Mouse (Mus musculus): ENCODE measurements at regions not wholly inside any gene's neighbourhood (a gene's known extent, or its start where the extent isn't known, plus 50 kb on each side); places are given as distances from the start of the nearest gene placed in this dataset.

- ATAC-seq (replicated peaks; ENCODE audit: poor library complexity, severe bottlenecking), result no peak
Observed at GRCm38 (mm10) chr6:98629646-98630045, 287.1 kb upstream of the Gm765 start.

- ATAC-seq (replicated peaks; ENCODE audit: poor library complexity, severe bottlenecking), result no peak
Observed at GRCm38 (mm10) chr6:98626435-98626834, 283.9 kb upstream of the Gm765 start.

- no peak for ATAC-seq (replicated peaks; ENCODE audit: poor library complexity, severe bottlenecking)
Observed at GRCm38 (mm10) chr6:98620886-98621285, 278.3 kb upstream of the Gm765 start.

- ATAC-seq (replicated peaks; ENCODE audit: poor library complexity, severe bottlenecking), result no peak
Observed at GRCm38 (mm10) chr6:98613030-98613429, 270.5 kb upstream of the Gm765 start.

- ATAC-seq (replicated peaks; ENCODE audit: poor library complexity, severe bottlenecking), result peak; percentile 58
Observed at GRCm38 (mm10) chr6:98609133-98609532, 266.6 kb upstream of the Gm765 start.

- ATAC-seq (replicated peaks; ENCODE audit: poor library complexity, severe bottlenecking), result no peak
Observed at GRCm38 (mm10) chr6:98606680-98607079, 264.1 kb upstream of the Gm765 start.

GRCm38 (mm10) chr6:98597612-98598011 is 255.1 kb upstream of the Gm765 start:
- ATAC-seq (replicated peaks; ENCODE audit: poor library complexity, severe bottlenecking), result no peak

GRCm38 (mm10) chr6:98590989-98591388 is 248.4 kb upstream of the Gm765 start:
- no peak for ATAC-seq (replicated peaks; ENCODE audit: poor library complexity, severe bottlenecking)

GRCm38 (mm10) chr6:98588979-98589378 is 246.4 kb upstream of the Gm765 start:
- ATAC-seq (replicated peaks; ENCODE audit: poor library complexity, severe bottlenecking), result no peak

GRCm38 (mm10) chr6:98584541-98584940 is 242.0 kb upstream of the Gm765 start:
- ATAC-seq (replicated peaks; ENCODE audit: poor library complexity, severe bottlenecking), result no peak

GRCm38 (mm10) chr6:98582826-98583225 is 240.3 kb upstream of the Gm765 start:
- no peak for ATAC-seq (replicated peaks; ENCODE audit: poor library complexity, severe bottlenecking)

GRCm38 (mm10) chr6:98575227-98575626 is 232.7 kb upstream of the Gm765 start:
- ATAC-seq (replicated peaks; ENCODE audit: poor library complexity, severe bottlenecking), result peak; percentile 93

GRCm38 (mm10) chr6:98555702-98556101 is 213.1 kb upstream of the Gm765 start:
- ATAC-seq (replicated peaks; ENCODE audit: poor library complexity, severe bottlenecking), result no peak

- no peak for ATAC-seq (replicated peaks; ENCODE audit: poor library complexity, severe bottlenecking)
Observed at GRCm38 (mm10) chr6:98553922-98554321, 211.4 kb upstream of the Gm765 start.

- ATAC-seq (replicated peaks; ENCODE audit: poor library complexity, severe bottlenecking), result no peak
Observed at GRCm38 (mm10) chr6:98551781-98552180, 209.2 kb upstream of the Gm765 start.

- no peak for ATAC-seq (replicated peaks; ENCODE audit: poor library complexity, severe bottlenecking)
Observed at GRCm38 (mm10) chr6:98526882-98527440, 184.4 kb upstream of the Gm765 start.

GRCm38 (mm10) chr6:98525286-98525685 is 182.7 kb upstream of the Gm765 start:
- peak; percentile 69 for ATAC-seq (replicated peaks; ENCODE audit: poor library complexity, severe bottlenecking)

GRCm38 (mm10) chr6:98524659-98525058 is 182.1 kb upstream of the Gm765 start:
- no peak for ATAC-seq (replicated peaks; ENCODE audit: poor library complexity, severe bottlenecking)

- ATAC-seq (replicated peaks; ENCODE audit: poor library complexity, severe bottlenecking), result no peak
Observed at GRCm38 (mm10) chr6:98521526-98521925, 179.0 kb upstream of the Gm765 start.

- ATAC-seq (replicated peaks; ENCODE audit: poor library complexity, severe bottlenecking), result no peak
Observed at GRCm38 (mm10) chr6:98514826-98515225, 172.3 kb upstream of the Gm765 start.

GRCm38 (mm10) chr6:98514376-98514775 is 171.8 kb upstream of the Gm765 start:
- ATAC-seq (replicated peaks; ENCODE audit: poor library complexity, severe bottlenecking), result no peak

GRCm38 (mm10) chr6:98513217-98513616 is 170.7 kb upstream of the Gm765 start:
- ATAC-seq (replicated peaks; ENCODE audit: poor library complexity, severe bottlenecking), result no peak

GRCm38 (mm10) chr6:98502726-98503125 is 160.2 kb upstream of the Gm765 start:
- no peak for ATAC-seq (replicated peaks; ENCODE audit: poor library complexity, severe bottlenecking)

Data from granulocyte monocyte progenitor cell, adult 5-6 weeks (primary cell).